Mouse (Mus musculus): ENCODE data around the gene Wnt3a.

- TF ChIP-seq POLR2A (IDR thresholded peaks at IDR 0.05; ENCODE audit: control insufficient read depth in 1 of 2, insufficient read depth in 1 of 2, low read depth in 1 of 2, low read length in 2 of 2, poor library complexity in 1 of 2) (no peak), POLR2AphosphoS2 (IDR thresholded peaks at IDR 0.05; ENCODE audit: low read length) (no peak), HCFC1 (IDR thresholded peaks at IDR 0.05; ENCODE audit: low read depth, low read length) (no peak), MAX (IDR thresholded peaks at IDR 0.05; ENCODE audit: low read length) (peak; percentile 49; the same call in 1 of the 2 replicates), TAL1 (IDR thresholded peaks at IDR 0.05; ENCODE audit: low read length) (no peak), TCF12 (IDR thresholded peaks at IDR 0.05; ENCODE audit: low read depth, low read length) (no peak), USF2 (IDR thresholded peaks at IDR 0.05; ENCODE audit: borderline replicate concordance in 1 of 2, insufficient read depth in 1 of 2, low read depth in 1 of 2, low read length in 2 of 2) (no peak), ZC3H11A (IDR thresholded peaks at IDR 0.05; ENCODE audit: low read depth, low read length) (no peak), CTCF (IDR thresholded peaks at IDR 0.05 in 2 of 3, conservative IDR thresholded peaks at IDR 0.05 in 1 of 3; ENCODE audit: control insufficient read depth in 1 of 3, insufficient read depth in 1 of 3, low read depth in 2 of 3, low read length in 3 of 3, poor library complexity in 1 of 3, severe bottlenecking in 1 of 3) (peak; percentile 55 to 73 (median 66)), MAZ (IDR thresholded peaks at IDR 0.05; ENCODE audit: low read depth, low read length) (no peak), SIN3A (IDR thresholded peaks at IDR 0.05; ENCODE audit: low read length) (0 out of 2 replicates have a peak, but pooled peaks have one; percentile 64), CHD2 (IDR thresholded peaks at IDR 0.05; ENCODE audit: low read length) (no peak), ZKSCAN1 (IDR thresholded peaks at IDR 0.05; ENCODE audit: low read depth, low read length) (no peak), ZNF384 (IDR thresholded peaks at IDR 0.05; ENCODE audit: low read depth, low read length) (no peak)
Measured at GRCm38 (mm10) chr11:59209003-59209441, 81.5 kb downstream of the Wnt3a start.

Measured in MEL (cell line).